Mouse (Mus musculus) MEL (cell line): ENCODE results near the gene Procr. TPM values are rescaled to one million over a fixed set of nuclear protein-coding genes. Genes with fewer than 3 reads are reported as not detected.

Source experiments
- DNase-seq: peaks from one replicate; pipeline ENCODE4 v3.0.0; 2011; ENCODE audit warnings: low read depth, low spot score
- H3K27ac ChIP-seq: 2 replicates; pipeline ENCODE4 v1.5.1; 2012; ENCODE audit warnings: low read depth, mild to moderate bottlenecking, control low read depth, low read length, moderate library complexity; ENCODE audit not compliant: control insufficient read depth
- H3K27me3 ChIP-seq, 2 experiments: fragments of 150-350 bp in 1 of 2; sonication (generic) in 1 of 2; 2 replicates each; pipeline ENCODE4 v1.6.1; 2012; ENCODE audit warnings: low read length in 2 of 2, mild to moderate bottlenecking in 2 of 2, improper control_type of control experiment in 1 of 2, moderate library complexity in 1 of 2; ENCODE audit not compliant: insufficient read depth in 2 of 2, control insufficient read depth in 1 of 2
- H3K36me3 ChIP-seq, 2 experiments: 2 replicates each; pipeline ENCODE4 v1.6.1; 2012 to 2014; ENCODE audit warnings: low read length in 2 of 2, improper control_type of control experiment in 1 of 2, inconsistent platforms in 1 of 2, mild to moderate bottlenecking in 1 of 2; ENCODE audit not compliant: insufficient read depth in 2 of 2, control insufficient read depth in 1 of 2
- H3K4me1 ChIP-seq, 2 experiments: fragments of 150-350 bp in 1 of 2; sonication (generic) in 1 of 2; 2 replicates each; pipeline ENCODE4 v1.6.1; 2012; ENCODE audit warnings: low read length in 2 of 2, improper control_type of control experiment in 1 of 2, mild to moderate bottlenecking in 1 of 2; ENCODE audit not compliant: insufficient read depth in 2 of 2, control insufficient read depth in 1 of 2
- H3K4me3 ChIP-seq, 2 experiments: fragments of 150-350 bp in 1 of 2; sonication (generic) in 1 of 2; 2 replicates each; pipeline ENCODE4 v1.5.1; 2012; ENCODE audit warnings: low read depth in 2 of 2, low read length in 2 of 2, mild to moderate bottlenecking in 2 of 2, moderate library complexity in 2 of 2, control low read depth in 1 of 2, improper control_type of control experiment in 1 of 2; ENCODE audit not compliant: control insufficient read depth in 1 of 2, insufficient read depth in 1 of 2
- H3K79me2 ChIP-seq: 2 replicates; pipeline ENCODE4 v1.6.1; 2012; ENCODE audit warnings: mild to moderate bottlenecking, low read length, moderate library complexity; ENCODE audit not compliant: control insufficient read depth, poor library complexity, insufficient read depth
- H3K9ac ChIP-seq: 2 replicates; pipeline ENCODE4 v1.6.1; 2012; ENCODE audit warnings: low read depth, mild to moderate bottlenecking, control low read depth, low read length, moderate library complexity; ENCODE audit not compliant: control insufficient read depth, poor library complexity, severe bottlenecking
- H3K9me3 ChIP-seq: fragments of 150-350 bp; sonication (generic); replicated peaks from 2 replicates; pipeline ENCODE4 v1.6.1; 2012; ENCODE audit warnings: mild to moderate bottlenecking, low read length, improper control_type of control experiment, moderate library complexity; ENCODE audit not compliant: insufficient read depth
- BHLHE40 ChIP-seq: IDR thresholded peaks from 2 replicates; pipeline ENCODE4 v1.6.1; 2012; ENCODE audit warnings: low read depth, mild to moderate bottlenecking, inconsistent platforms, low read length, improper control_type of control experiment, borderline replicate concordance
- CHD2 ChIP-seq: IDR thresholded peaks from 2 replicates; pipeline ENCODE4 v1.6.1; 2011; ENCODE audit warnings: low read length, improper control_type of control experiment
- CTCF ChIP-seq, 3 experiments: IDR thresholded peaks in 2 of 3; conservative IDR thresholded peaks in 1 of 3; 2 replicates each; pipeline ENCODE4 v1.5.1; 2011 to 2012; ENCODE audit warnings: low read length in 3 of 3, low read depth in 2 of 3, mild to moderate bottlenecking in 2 of 3, improper control_type of control experiment in 1 of 3, inconsistent platforms in 1 of 3, mixed read lengths in 1 of 3, moderate library complexity in 1 of 3; ENCODE audit not compliant: control insufficient read depth in 1 of 3, insufficient read depth in 1 of 3, poor library complexity in 1 of 3, severe bottlenecking in 1 of 3
- EP300 ChIP-seq, 2 experiments: IDR thresholded peaks; 2 replicates each; pipeline ENCODE4 v1.6.1; 2011; ENCODE audit warnings: improper control_type of control experiment in 2 of 2, low read length in 2 of 2, low read depth in 1 of 2, mild to moderate bottlenecking in 1 of 2
- HCFC1 ChIP-seq: IDR thresholded peaks from 2 replicates; pipeline ENCODE4 v1.6.1; 2012; ENCODE audit warnings: low read depth, mild to moderate bottlenecking, inconsistent platforms, low read length, improper control_type of control experiment, moderate library complexity
- KAT2A ChIP-seq: conservative IDR thresholded peaks from 2 replicates; pipeline ENCODE4 v1.6.1; 2012; ENCODE audit warnings: low read depth, low read length, improper control_type of control experiment, inconsistent platforms
- MXI1 ChIP-seq: IDR thresholded peaks from 2 replicates; pipeline ENCODE4 v1.6.1; 2011; ENCODE audit warnings: mild to moderate bottlenecking, low read depth, low read length, improper control_type of control experiment
- POLR2A ChIP-seq, 2 experiments: IDR thresholded peaks; 2 replicates each; pipeline ENCODE4 v1.6.1; 2011 to 2012; ENCODE audit warnings: low read length in 2 of 2, mild to moderate bottlenecking in 2 of 2, control low read depth in 1 of 2, improper control_type of control experiment in 1 of 2, low read depth in 1 of 2, moderate library complexity in 1 of 2; ENCODE audit not compliant: control insufficient read depth in 1 of 2, insufficient read depth in 1 of 2, poor library complexity in 1 of 2
- RAD21 ChIP-seq: IDR thresholded peaks from 2 replicates; pipeline ENCODE4 v1.6.1; 2011; ENCODE audit warnings: mild to moderate bottlenecking, low read depth, low read length, improper control_type of control experiment
- SIN3A ChIP-seq: IDR thresholded peaks from 2 replicates; pipeline ENCODE4 v1.6.1; 2012; ENCODE audit warnings: low read length, improper control_type of control experiment, inconsistent platforms
- SMC3 ChIP-seq: IDR thresholded peaks from 2 replicates; pipeline ENCODE4 v1.6.1; 2011; ENCODE audit warnings: low read depth, low read length, improper control_type of control experiment
- TAL1 ChIP-seq: IDR thresholded peaks from 2 replicates; pipeline ENCODE4 v1.6.1; 2012; ENCODE audit warnings: mild to moderate bottlenecking, inconsistent platforms, low read length, moderate library complexity, mixed read lengths
- TCF12 ChIP-seq: IDR thresholded peaks from 2 replicates; pipeline ENCODE4 v1.6.1; 2014; ENCODE audit warnings: low read depth, mild to moderate bottlenecking, inconsistent platforms, low read length, improper control_type of control experiment, moderate library complexity
- ZC3H11A ChIP-seq: IDR thresholded peaks from 2 replicates; pipeline ENCODE4 v1.6.1; 2012; ENCODE audit warnings: low read depth, mild to moderate bottlenecking, inconsistent platforms, low read length, improper control_type of control experiment
- polyA plus RNA-seq, 2 experiments: library from polyadenylated mRNA; stranded (reverse) in 1 of 2; unstranded in 1 of 2; fragments of >175 nt in 1 of 2; fragments of >200 nt in 1 of 2; gene quantifications; 2 replicates each; pipeline versions ENCODE4 v1.2.1 to v1.2.4; 2012; ENCODE audit warnings: low replicate concordance in 2 of 2, low read depth in 1 of 2; ENCODE audit not compliant: insufficient read length in 2 of 2, insufficient read depth in 1 of 2, missing spikeins in 1 of 2
- total RNA-seq: library from RNA; depleted of rRNA; stranded (reverse); fragments of 300-350 nt; gene quantifications from 2 replicates; pipeline ENCODE4 v1.2.3, GENCODE M21; 2012

The Procr gene
- total and polyA plus RNA-seq, 3 experiments, result 0.15 TPM; not detected in 2

DNA sequence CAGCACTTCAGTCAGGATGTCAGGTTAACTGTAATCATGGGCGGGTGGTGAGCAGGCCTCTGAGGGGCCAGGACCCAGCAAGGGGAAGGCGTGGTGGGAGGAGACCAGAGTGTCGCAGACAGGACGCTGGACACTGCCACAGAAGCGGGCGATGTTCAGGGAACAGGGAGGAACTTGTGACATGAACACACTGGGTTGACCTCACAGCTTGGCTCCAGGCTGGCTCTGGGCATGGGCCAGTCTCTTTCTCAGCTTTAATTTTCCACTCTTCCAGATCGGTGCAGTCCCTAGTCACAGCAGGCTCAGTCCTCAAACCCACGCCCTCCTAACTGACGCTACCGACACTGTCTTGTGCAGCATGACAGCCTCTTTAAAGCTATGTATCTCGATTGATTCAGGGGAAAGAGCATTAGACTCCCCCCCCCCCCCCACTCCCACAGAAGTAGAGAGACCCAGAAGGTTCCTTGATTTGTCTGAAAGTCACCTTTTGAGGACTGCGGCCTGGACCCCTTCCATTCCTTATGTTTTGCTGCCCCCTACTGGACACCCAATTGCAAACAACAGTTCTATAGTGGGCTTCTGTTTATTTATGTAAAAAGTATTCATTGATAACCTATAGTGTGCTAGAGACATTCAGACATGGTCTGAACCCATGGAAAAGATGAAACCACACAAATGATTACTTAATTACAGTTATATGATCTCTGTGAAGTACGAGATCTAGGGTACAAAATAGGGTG is 13.9 kb downstream of the Procr start:
- no peaks in the 10 kb centered on the region for H3K36me3 ChIP-seq
- peak; percentile 77 for DNase-seq
- peaks cover 0 to 5% of the 10 kb centered on the region in 2 experiments; a peak in 2 of 4 replicates for H3K27me3 ChIP-seq
- TF ChIP-seq BHLHE40 (peak; percentile 49; the same call in 1 of the 2 replicates), KAT2A (no peak), RAD21 (peak; percentile 98), HCFC1 (0 out of 2 replicates have a peak, but pooled peaks have one; percentile 12), SIN3A (0 out of 2 replicates have a peak, but pooled peaks have one; percentile 38), TAL1 (no peak), ZC3H11A (peak; percentile 84), EP300 (IDR thresholded peaks at IDR 0.05; ENCODE audit: low read depth in 1 of 2, low read length in 2 of 2) (no peak), POLR2A (IDR thresholded peaks at IDR 0.05; ENCODE audit: control insufficient read depth in 1 of 2, insufficient read depth in 1 of 2, low read depth in 1 of 2, low read length in 2 of 2, poor library complexity in 1 of 2) (no peak), SMC3 (peak; percentile 79), CTCF (IDR thresholded peaks at IDR 0.05 in 2 of 3, conservative IDR thresholded peaks at IDR 0.05 in 1 of 3; ENCODE audit: control insufficient read depth in 1 of 3, insufficient read depth in 1 of 3, low read depth in 2 of 3, low read length in 3 of 3, poor library complexity in 1 of 3, severe bottlenecking in 1 of 3) (peak; percentile 49 to 91 (median 79))
- H3K27ac ChIP-seq, result no peak overlapping the region
- H3K4me1 ChIP-seq, result 0 out of 4 replicates have a peak, but pooled peaks cover 0 to 3% of the 10 kb centered on the region in 2 experiments
- no peaks in the 10 kb centered on the region for H3K79me2 ChIP-seq
- no peak overlapping the region for H3K9ac ChIP-seq
- no peaks in the 10 kb centered on the region for H3K9me3 ChIP-seq
- no peak overlapping the region for H3K4me3 ChIP-seq

DNA sequence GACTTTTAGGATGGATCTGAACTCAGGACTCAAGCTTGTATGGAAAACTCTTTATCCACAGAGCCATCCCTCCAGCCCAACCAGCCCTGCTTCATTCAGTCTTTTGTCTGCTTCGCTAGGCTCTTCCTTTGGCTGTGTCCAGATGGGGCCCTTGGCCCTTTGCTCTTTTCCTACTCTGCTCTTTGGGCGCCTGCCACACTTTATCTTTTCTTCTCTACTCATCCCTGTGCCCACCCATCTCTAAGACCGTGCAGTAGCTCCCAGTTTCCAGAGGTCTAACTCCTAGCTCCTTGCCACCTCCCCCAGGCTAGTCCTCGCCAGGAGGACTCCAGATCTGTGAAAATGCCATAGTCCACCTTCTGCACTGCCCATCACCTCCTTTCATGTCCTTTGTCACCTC is 22.7 kb downstream of the Procr start:
- Histone ChIP-seq H3K9ac (no peak overlapping the region), H3K27me3 (peaks cover 3 to 8% of the 10 kb centered on the region in 2 experiments), H3K79me2 (no peaks in the 10 kb centered on the region), H3K4me3 (no peak overlapping the region)
- TF ChIP-seq MXI1 (no peak), CHD2 (no peak), TCF12 (no peak)
- TF ChIP-seq, all 39 proteins: peak for 0
- DNase-seq, result no peak
- no peak overlapping the region for H3K27ac ChIP-seq
- H3K36me3 ChIP-seq, result no peaks in the 10 kb centered on the region
- no peaks in the 10 kb centered on the region for H3K4me1 ChIP-seq
- no peaks in the 10 kb centered on the region for H3K9me3 ChIP-seq
